Mouse (Mus musculus): ENCODE data around the gene Rps13.

DNA sequence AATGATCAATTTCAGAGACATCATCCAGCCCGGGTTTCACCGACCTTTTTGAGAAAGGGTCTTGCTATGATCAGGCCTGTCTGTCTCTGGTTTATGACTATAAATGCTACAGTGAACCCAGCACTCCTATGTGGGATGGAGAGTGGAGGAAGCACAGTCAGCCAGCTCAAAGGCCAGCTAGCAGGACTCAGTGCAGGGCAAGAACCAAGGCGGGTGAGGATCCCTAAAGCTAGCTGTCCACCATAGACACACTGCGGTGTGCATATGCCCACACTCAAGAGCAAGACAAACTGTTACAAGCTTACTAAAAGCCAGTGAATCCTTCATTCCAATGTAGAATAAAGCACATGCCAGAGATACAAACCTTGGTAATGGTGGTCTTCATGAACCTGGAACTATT lies 4.1 kb downstream of the Rps13 start:
- TF ChIP-seq POLR2A (IDR thresholded peaks at IDR 0.05; ENCODE audit: borderline replicate concordance, low read depth, low read length) (no peak), CTCF (IDR thresholded peaks at IDR 0.05; ENCODE audit: low read depth, low read length) (no peak)

All from bone marrow macrophage, adult 2 months (primary cell).